Mouse (Mus musculus) megakaryocyte progenitor cell, adult 5-6 weeks (primary cell): ENCODE data around the gene Gfy. TPM values are rescaled to one million over a fixed set of nuclear protein-coding genes. Genes with fewer than 3 reads are reported as not detected.

Source experiments
- ATAC-seq: replicated peaks from 2 replicates; pipeline ENCODE4 v1.8.0; 2016; ENCODE audit warnings: mild to moderate bottlenecking, moderate TSS enrichment, inconsistent platforms; ENCODE audit not compliant: poor library complexity
- total RNA-seq, 2 experiments: library from RNA; stranded (forward) in 1 of 2; stranded (reverse) in 1 of 2; fragments of 157-497, 149-512 nt in 1 of 2; fragments of 200-1000 nt in 1 of 2; gene quantifications; 2 replicates each; pipeline versions ENCODE4 v1.2.3 to v1.2.4; 2015 to 2017

The Gfy gene
- not detected in 2 replicates for total RNA-seq (2015)
- total RNA-seq (2017), result not detected in 2 replicates

GRCm38 (mm10) chr7:45179469-45179868 lies at the start of gene Gfy:
Gene Gfy, minus strand, starts transcription at chr7:45179569.
- ATAC-seq, result no peak

GRCm38 (mm10) chr7:45229046-45229445 lies 49.7 kb upstream of the Gfy start:
- no peak for ATAC-seq

DNA sequence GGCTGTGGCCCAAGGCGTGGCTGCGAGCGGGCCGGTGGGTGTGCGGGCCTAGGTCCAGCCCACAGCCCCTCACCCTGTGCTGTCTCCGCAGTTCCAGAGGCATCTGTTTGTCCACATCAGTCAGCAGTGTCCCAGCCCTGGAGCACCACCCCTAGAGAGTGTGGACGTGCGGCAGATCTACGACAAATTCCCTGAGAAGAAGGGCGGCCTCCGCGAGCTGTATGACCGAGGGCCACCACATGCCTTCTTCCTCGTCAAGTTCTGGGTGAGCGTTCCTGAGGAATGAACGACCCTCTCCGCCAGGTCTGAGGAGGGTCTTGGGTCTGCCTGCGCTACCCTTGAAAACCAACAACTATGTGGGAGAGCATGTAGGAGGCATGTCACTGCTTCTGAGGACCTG lies 49.2 kb upstream of the Gfy start:
- ATAC-seq, result no peak

DNA sequence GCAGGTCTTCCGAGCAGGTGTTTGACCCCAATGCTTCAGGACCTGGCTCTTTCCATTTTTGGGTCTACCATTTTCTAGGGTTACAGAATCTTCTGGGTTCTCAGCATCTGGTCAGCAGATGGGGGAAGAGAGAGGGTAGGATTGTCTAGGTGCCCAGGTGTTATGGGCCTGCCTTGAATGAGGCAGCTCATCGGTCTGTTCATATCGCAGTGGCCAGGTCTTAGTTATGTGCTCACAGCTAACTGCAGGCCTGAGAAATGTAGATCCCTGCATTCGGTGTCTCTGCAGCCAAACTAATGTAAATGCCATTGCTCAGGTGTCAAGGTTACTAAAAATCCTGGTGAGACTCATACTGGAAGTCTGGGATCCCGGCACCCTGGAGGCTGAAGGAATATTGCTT lies 47.1 kb upstream of the Gfy start:
- no peak for ATAC-seq

DNA sequence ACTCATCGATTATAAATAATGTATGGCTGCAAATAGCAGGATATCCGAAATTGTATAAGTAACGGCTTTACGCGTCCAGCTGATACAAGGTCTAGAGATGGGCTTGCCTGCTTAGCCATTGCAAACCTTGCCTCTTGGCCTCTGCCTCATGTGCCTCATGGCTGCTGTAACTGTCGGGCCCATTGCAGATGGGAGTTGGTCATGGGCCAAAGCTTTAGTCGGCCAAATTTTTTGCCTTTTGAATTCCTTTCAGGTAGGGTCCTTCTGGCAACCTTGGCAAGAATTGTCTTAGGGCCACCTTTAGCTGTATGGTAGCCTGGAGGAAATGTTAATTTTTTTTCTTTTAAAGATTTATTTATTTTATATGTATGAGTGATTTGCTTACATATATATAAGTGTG lies 45.5 kb upstream of the Gfy start:
- ATAC-seq, result no peak

- ATAC-seq, result no peak
Observed at GRCm38 (mm10) chr7:45221680-45222079, 42.3 kb upstream of the Gfy start.

DNA sequence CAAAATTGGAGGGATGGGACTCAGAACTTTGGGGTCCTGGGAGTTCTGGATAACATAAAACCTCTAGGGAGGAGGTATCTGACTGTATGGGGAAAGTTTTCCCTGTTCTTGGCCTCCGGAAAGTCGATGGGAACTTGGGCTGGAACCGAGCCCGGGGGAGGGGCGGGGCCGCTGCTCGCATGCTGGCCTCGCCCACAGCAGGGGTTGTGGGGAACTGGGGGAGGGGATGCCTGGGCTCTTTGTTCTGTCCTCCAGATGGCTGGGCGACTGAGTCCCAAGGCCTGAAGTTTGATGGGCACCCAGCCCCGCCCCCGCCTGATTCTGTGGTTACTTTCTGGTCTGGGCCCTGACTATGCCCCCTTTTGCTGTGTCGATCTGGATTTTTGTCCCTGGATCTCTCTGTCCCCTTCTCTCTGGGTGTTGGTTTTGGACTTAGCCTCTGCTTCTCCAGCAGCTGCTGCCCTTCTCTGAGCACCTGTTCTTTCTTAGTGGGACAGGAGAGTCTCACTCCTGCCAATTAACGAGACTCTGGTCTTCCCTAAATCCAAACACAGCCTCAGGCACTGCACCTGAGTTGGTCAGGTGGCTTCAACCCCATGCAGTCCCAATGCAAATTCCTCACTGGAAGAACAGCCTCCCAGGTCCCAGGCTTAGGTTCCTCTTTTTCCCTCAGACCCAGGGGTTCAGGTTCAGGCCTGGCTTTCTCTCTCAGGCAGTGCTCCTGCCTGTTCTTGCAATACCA lies 37.2 kb upstream of the Gfy start:
- ATAC-seq, result 0 out of 2 replicates have a peak, but pooled peaks have one; percentile 7

DNA sequence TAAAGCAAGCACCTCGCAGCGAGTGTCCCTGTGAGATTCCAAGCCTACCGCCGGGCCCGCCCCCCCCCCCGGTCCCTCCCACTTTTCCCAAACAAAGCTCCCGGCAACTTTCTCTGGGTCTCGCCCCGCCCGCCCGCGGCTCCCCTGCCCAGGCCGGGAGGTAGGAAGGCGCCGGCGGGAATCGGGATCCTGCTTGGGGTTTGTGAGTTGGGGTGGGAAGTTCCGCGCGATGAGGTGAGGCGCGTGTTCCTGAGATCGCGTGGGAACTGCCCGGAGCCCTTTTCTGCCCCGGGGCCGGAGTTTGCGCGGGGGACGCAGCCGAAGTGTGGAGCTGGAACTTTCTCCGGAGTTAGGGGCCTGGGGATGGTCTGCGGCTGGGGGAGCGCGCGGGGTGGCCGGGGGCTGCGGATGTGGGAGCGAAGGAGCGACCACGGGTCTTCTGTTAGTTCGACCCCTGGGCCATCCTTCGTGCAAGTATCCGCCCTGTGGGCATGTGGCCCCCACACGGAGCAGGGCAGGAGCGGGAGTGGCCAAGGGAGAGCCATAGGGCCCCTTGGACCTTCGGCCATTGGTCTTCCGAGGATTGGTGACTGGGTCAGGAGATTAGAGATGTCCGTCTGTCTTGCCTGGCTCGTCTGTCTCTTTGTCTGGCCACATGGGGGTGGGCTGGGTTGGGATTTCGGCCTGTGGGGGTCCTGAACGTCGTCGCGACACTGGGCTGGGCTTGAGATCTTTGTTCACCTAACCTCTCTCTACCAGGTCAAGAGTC lies 36.5 kb upstream of the Gfy start, which contains the start of gene Tead2:
Tead2 (plus strand) TSS at position 81 of the 769 bp plus-strand sequence.
- ATAC-seq, result no peak

DNA sequence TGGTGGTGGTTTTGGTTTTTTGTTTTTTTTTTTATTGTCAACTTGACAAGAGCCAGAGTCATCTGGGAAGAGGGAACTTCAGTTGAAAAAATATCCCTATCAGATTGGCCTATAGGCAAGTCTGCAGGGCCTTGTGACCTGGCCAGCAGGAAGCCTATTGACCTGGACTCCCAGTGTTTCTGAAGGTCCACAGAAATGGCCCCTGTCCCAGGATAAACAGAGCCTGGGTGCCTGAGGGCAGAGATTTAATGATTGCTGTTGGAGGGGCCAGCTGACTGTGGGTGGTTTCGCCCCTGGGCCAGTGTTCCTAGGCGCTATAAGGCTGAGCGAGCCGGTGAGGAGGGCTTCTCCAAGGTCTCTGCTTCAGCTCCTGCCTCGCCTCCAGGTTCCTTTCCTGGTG lies 34.3 kb upstream of the Gfy start:
- no peak for ATAC-seq

- no peak for ATAC-seq
Observed at GRCm38 (mm10) chr7:45212356-45212755, 33.0 kb upstream of the Gfy start.

- peak; percentile 87 for ATAC-seq
Observed at GRCm38 (mm10) chr7:45211851-45212251, 32.5 kb upstream of the Gfy start, which contains the start of gene Dkkl1. Gene Dkkl1, minus strand, starts transcription at chr7:45212147.

DNA sequence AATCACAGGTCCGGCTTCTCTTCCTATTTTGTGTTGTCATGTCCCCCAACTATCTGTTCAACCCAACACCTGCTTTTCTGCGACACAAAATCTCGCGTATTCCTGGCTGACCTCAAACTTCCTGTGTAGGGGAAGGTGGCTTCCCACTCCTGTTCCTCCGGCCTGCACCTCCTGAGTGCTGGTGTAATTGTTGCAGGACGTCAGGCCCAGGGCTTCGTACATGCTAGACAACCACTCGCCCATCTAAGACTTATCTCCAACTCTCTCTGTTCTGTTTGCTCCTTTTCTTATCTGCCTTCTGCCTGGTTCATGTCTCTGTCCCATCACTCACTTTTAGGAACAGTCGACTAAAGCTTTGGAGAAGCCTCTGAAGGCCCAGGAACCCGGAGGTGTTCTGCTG lies 31.7 kb upstream of the Gfy start:
- peak; percentile 21 for ATAC-seq

GRCm38 (mm10) chr7:45208260-45208659 lies 28.9 kb upstream of the Gfy start:
- ATAC-seq, result no peak

GRCm38 (mm10) chr7:45204380-45205143 lies 25.2 kb upstream of the Gfy start, which contains the start of gene Ccdc155:
Gene Ccdc155, minus strand, starts transcription at chr7:45204892.
- ATAC-seq, result peak; percentile 96

DNA sequence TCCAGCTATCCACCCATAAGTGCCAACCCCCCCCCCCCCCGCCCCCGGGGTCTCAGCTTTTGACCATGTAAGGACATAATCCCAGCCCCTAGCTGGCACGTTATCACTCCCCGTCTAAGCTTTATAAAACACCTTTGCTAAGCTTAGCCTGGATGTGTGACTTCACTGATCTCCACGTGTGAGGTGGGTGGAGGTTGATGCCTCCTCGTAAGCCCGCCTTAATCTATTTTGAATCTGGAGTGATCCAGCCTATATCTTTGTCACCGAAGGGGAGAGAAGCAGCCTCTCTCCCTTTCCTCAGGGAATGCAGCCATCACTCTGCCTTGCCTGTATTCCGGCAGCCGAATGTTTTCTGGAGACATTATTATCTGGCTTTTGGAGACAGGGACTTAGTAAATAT lies 23.3 kb upstream of the Gfy start:
- no peak for ATAC-seq

DNA sequence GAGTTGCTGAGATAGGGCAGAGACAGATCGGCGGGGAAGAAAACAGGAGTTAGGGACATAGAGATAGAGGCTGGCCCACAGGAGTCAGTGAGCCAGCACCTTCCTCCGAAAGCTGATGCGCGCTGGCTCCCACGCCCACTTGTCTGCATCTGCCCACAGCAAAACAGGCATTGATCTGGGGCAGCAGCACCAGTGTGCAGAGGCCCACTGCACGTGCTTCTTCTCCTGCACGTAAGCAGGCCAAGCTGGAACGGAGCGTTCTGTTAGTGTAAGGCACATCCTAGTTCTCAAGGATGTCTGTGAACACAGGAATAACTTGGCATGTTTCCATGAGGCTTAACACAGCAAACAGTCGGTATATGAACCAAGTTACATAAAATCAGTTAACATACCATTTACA lies 19.6 kb upstream of the Gfy start:
- no peak for ATAC-seq

- peak; percentile 81 for ATAC-seq
Observed at GRCm38 (mm10) chr7:45198435-45198834, 19.1 kb upstream of the Gfy start.

DNA sequence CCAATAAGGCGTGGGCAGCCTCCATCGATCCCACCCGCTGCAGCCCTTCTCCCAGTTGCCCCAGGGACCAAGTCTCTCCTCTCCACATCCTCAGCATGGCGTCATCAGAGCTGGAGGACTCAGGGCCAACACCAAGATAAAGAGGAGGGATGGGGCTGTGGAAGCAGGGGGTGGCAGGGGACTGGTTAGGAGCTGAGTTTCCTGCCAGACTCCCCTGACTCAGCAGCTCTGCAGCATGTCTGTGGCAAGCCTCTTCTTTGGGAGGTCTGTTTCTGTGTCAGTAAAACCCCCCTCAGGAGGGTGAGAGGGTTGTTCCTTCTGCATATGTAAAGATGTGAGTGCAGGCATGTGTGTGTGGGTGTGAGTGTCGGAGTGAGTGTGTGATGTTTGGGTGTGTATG lies 17.6 kb upstream of the Gfy start:
- ATAC-seq, result 0 out of 2 replicates have a peak, but pooled peaks have one; percentile 14

DNA sequence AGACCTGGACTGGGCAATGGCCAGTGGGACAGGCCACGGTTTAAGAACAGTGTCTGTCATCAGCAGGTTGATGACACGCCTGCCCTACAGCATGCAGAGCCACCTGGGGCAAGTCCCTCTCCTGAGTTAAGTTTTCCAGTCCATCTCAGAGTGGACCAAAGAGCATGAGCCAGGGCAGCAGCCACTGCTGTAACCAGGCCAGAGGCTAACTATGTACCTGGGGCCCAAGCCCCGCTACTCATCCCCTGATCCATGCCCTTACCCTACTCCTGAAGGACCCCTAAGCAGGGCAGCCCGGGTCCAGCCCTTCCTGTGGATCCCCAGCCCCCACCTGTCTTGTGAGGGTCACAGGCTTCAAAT lies 16.8 kb upstream of the Gfy start:
- ATAC-seq, result no peak

- ATAC-seq, result no peak
Observed at GRCm38 (mm10) chr7:45195341-45196175, 16.2 kb upstream of the Gfy start.
